Mouse (Mus musculus): ENCODE data around the gene Mlh1.

DNA sequence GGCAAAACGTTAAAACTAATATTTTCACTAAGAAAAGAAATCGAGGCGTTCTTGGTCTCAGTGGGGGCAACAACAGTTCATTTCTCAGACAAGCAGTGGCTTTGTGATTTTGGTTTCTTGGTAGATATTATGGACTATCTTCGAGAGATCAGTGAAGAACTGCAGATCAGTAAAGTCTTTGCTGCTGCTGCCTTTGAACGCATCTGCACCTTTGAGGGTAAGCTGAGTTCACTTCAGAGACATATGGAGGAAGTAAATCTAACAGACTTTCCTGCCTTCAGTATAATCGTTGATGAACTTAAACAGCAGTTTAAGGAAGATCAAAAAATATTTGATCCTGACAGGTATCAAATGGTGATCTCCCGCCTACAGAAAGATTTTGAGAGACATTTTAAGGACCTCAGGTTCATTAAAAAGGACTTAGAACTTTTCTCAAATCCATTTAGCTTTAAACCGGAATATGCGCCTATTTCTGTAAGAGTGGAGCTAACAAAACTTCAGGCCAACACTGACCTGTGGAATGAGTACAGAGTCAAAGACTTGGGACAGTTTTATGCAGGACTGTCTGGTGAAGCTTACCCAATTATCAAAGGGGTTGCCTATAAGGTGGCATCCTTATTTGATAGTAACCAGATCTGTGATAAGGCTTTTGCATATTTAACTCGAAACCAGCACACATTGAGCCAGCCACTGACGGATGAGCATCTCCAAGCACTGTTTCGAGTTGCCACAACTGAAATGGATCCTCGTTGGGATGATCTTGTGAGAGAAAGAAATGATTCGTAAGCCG is 1.6 kb upstream of the Mlh1 start:
- no peak for TF ChIP-seq FLI1 (IDR thresholded peaks at IDR 0.05; ENCODE audit: low read length)
- no peak for TF ChIP-seq GATA1 (IDR thresholded peaks at IDR 0.05; ENCODE audit: borderline replicate concordance, low read length)

Measured in megakaryocyte, embryonic 14.5 days (primary cell).